Mouse (Mus musculus) C2C12 (cell line): Measurements from ENCODE around the gene Mcoln3.

Source experiments
- CEBPB ChIP-seq: IDR thresholded peaks from one replicate; pipeline ENCODE4 v1.6.1; 2011; ENCODE audit warnings: low read depth, mild to moderate bottlenecking, control low read depth, moderate library complexity
- CTCF ChIP-seq: IDR thresholded peaks from one replicate; pipeline ENCODE4 v1.5.1; 2011; ENCODE audit not compliant: control insufficient read depth, insufficient read depth, insufficient read length
- MAX ChIP-seq: IDR thresholded peaks from one replicate; pipeline ENCODE4 v1.6.1; 2011; ENCODE audit warnings: mild to moderate bottlenecking, control low read depth
- MYOD1 ChIP-seq: IDR thresholded peaks from one replicate; pipeline ENCODE4 v1.6.1; 2011; ENCODE audit warnings: low read depth; ENCODE audit not compliant: control insufficient read depth, insufficient read length
- MYOG ChIP-seq: IDR thresholded peaks from one replicate; pipeline ENCODE4 v1.6.1; 2011; ENCODE audit not compliant: control insufficient read depth, insufficient read length; ENCODE audit errors: extremely low read depth

DNA sequence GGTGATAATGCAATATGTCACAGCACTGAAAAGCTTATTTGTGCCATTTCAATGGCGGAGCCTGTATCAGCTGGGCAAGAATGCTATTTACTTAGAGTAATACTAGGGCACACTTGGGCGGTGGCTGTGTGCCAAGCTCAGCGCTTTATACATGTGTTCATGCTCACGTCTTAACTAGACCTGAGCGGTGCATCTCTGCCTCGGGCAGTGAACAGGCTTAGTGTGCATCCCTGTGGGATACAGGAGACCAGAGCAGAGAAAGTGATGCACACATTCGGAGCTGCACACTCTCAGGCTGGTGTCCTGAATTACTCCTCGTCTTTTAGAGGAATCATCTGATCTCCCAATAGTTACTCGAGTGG is 6.2 kb downstream of the Mcoln3 start:
- TF ChIP-seq CTCF (no peak), MYOD1 (no peak), MYOG (no peak), CEBPB (no peak), MAX (no peak)
